Mouse (Mus musculus) cerebellum, adult 2 months (tissue): ENCODE measurements at regions not wholly inside any gene's neighbourhood (a gene's known extent, or its start where the extent isn't known, plus 50 kb on each side); places are given as distances from the start of the nearest gene placed in this dataset.

Experiments used
- CTCF ChIP-seq: fragments of 200-500 bp; IDR thresholded peaks from 2 replicates; pipeline ENCODE4 v1.5.1; 2011; ENCODE audit warnings: low read depth, mild to moderate bottlenecking, control low read depth, low read length, moderate library complexity, borderline replicate concordance; ENCODE audit not compliant: insufficient read depth
- POLR2A ChIP-seq: fragments of 200-500 bp; IDR thresholded peaks from 2 replicates; pipeline ENCODE4 v1.6.1; 2011; ENCODE audit warnings: low read length, control low read depth, borderline replicate concordance; ENCODE audit not compliant: insufficient read depth

DNA sequence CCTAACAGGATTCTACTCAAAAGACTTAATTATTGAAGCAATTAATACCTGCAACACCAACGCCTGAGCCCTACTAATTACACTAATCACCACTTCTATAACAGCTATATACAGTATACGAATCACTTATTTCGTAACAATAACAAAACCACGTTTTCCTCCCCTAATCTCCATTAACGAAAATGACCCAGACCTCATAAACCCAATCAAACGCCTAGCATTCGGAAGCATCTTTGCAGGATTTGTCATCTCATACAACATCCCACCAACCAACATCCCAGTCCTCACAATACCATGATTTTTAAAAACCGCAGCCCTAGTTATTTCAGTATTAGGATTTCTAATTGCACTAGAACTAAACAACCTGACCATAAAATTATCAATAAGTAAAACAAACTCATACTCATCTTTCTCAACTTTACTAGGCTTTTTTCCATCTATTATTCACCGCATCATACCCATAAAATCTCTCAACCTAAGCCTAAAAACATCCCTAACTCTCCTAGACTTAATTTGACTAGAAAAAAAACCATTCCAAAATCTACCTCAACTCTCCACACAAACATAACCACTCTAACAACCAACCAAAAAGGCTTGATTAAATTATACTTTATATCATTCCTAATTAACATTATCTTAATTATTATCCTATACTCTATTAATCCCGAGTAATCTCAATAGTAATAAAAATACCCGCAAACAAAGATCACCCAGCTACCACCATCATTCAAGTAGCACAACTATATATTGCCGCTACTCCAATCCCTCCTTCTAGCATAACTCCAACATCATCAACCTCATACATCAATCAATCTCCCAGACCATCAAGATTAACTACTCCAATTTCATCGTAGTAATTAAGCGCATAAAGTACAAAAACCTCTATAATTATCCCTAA lies 830.9 kb upstream of the Tyrp1 start:
- TF ChIP-seq CTCF (no peak), POLR2A (no peak)
